Mouse (Mus musculus): ENCODE data around the gene Mtg2.

The Mtg2 gene

DNA sequence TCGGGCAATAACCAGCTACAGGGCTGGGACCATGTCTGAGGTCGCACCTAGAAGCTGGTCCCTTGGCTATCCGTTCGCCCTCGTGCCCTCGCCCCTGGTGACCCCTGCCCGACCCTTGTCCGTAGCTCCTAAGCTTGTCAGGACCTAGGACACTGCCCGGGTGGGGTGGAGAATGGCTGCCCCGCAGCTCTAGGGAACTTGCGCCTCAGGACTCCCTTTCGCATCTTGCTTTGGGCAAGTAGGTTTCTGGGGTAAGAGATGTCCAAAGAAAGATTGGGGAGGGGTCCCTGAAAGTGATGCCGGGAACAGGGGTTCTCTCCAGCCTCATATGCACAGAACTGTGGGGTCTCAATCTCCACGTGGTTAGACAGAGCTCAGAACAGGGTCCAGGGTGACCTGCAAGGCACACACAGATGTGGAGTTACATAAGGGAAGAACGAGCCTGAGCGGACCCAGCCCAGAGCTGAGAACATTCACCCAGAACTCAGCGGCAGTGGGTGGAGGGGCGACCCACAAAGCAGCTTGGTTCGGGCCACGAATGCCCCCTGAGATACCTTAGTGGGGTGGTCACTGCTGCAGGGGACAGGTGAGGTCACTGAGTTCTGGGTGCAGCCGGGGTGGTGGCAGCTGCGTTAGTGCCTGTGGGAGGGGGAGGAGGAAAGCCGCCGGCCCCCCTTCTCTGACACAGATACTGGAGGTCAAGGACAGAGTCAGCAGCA lies 34.4 kb downstream of the Mtg2 start:
- in situ Hi-C loops (cut with MboI) = no loop called here

DNA sequence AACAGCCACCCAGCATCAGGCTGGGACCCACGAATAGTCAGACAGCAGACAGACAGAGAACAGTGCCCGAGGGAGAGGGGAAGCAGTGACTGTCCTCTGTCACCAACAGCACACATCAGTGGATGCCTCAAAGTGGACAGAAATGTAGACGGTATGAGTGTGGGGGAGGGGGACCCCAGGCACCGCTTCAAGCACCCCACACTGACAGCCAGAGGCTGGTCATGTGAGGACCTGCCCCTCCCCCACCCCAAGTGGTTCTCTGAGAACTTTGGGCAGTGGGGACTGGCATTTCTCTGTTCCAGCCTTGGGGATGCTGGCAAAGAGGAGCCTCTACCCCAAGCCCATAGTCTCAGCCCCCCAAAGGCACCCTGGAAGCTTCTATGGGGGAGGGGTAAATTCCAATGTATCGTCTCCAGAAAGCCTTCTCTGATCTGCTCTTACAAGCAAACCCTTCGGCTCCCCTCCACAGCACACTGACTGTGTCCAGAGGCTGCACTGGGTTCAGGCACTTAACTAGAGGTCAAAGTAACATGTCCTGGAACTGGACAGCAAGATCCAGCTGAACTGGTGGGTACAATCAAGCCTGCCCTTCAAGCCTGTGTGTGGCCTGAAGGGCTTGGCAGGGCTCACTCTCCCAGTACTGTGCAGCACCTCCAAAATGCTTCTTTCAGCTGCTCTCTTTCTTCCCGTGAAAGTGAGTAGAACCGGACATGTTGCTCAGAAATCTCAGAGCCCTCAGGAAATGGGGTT lies 35.2 kb downstream of the Mtg2 start:
- in situ Hi-C loops (cut with MboI) = no loop called here

GRCm38 (mm10) chr2:180107081-180107480 lies 36.7 kb downstream of the Mtg2 start:
- in situ Hi-C loops (cut with MboI) = no loop called here

DNA sequence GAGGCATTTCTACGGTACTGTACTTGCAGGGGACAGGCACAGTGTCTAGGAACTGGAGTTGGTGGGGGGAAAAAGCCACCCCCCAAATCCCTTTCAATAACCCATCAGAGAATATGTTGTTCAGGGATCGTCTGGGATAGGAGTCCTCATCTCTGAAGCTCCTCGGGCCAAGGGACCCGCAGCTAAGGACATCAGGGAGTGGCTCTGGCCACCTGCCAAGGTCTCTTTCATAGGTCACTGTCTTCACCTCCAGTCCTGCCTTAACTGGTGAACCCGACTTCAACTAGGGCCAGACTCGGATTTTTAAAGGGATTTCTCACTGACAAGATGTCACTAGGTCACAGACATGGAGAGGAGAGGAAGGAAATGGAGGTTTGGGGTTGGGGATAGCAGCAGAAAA lies 37.9 kb downstream of the Mtg2 start:
- in situ Hi-C loops (cut with MboI) = no loop called here

DNA sequence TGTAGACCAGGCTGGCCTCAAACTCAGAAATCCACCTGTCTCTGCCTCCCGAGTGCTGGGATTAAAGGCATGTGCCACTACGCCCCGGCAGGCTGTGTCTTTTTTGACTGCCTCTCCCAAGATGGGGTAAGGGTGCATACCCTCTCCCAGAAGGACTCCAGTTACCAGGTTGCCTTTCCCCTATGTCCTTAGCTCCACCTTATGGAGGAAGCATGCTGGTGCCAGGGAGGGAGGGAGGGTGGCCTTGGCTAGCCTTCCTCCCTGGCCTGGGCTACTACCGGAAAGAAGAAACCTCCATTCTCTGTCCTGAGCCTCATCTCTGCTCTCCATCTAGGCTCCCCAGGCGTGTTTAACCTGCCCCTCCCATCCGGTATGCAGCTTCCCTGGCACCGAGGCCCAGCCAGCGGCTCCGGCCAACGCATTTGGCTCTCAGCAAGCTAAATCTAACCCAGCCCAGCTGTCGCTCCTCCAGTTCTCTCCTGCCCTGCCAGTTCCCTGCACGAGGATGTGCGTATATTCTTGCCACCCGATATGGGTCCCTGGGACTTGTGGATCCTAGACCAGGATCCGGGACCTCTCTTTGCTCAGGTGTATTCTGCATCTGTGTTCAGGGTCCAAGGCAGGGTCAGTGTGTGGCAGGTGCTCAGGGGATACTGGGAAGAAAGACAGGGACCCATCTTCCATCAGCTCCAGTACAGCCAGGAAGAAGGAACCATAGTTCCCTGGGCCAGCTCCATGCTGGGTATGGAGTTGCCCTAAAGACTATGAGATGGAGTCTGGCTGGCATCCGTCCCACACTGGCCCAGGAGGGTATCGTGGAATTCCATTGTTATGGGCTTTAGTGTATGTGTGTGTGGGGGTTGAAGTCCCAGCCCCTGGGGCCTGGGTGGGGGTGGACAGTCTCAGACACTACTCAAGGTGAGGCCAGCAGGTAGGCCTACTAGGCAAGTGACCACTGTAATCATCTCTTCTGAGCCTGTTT lies 43.8 kb downstream of the Mtg2 start:
- in situ Hi-C loops (cut with MboI) = no loop called here

GRCm38 (mm10) chr2:180115279-180115678 lies 44.9 kb downstream of the Mtg2 start:
- in situ Hi-C loops (cut with MboI) = no loop called here

GRCm38 (mm10) chr2:180116081-180116493 lies 45.7 kb downstream of the Mtg2 start:
- in situ Hi-C loops (cut with MboI) = no loop called here

DNA sequence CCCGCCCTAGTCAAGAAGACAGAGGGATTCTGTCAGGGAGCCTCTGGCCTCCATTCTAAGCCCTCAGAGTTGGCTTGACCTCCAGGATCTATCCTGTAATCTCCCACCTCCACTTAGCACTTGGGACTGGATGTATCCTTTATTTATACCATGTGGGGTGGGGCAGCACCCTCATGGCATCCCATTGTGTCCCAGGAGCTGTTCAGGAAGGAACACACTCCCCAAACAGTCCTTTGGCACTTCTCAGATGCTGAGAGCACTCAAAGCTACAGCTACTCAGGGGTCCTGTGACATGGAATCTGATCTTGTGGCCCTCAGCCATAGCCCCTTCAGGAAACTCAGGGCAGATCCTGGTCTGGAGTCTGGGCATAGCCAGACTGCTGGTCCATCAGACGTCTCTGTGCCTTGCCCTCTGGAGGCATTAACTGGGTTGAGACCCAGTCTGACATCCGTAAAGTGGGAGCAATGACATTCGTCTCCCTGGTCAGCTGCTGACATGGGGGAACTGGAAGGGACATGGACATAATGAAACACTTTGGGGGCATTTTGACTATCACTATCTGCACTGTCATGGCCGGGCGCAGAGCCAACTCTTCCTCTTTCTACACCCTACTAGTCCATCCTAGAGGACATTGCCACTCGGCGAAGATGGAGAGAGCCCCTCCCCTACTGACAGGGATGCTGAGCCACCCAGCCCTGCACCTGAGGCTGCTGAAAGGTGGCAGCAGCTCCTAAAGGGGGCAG lies 46.5 kb downstream of the Mtg2 start:
- in situ Hi-C loops (cut with MboI) = no loop called here

DNA sequence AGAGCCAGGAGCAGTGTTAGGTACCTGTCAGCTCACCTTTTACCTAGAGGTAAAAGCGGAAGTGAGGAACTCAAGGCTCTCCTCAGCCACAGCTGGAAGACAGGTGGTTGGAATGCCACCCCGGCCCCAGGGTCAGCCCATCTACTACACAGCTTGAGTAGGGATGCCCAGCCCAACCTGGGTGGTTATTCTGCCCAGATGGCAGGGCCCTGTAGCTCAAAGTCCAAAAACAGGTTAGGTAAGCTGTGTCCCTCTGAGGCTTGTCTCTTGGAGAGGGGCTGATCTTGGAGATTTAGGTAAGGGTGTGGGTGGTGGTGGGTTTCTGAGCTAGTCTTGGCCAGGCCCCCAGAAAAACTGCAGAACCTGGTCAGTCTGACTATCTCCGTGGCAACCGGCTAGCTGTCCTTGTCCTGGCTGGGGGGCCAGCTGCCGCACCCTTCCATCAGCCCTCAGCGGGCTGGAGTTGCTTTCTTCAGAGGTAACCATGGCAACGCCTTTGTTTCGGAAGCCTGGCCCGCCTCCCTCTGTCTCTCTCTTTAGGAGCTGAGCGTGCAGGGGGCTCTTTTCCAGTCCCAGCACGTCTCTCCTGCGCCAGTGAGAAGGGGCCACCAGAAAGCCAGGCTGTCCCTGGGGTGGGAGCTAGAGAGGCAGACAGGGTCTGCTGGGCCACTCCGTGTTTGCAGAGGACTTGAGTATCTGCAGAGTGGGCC lies 47.3 kb downstream of the Mtg2 start:
- in situ Hi-C loops (cut with MboI) = no loop called here

DNA sequence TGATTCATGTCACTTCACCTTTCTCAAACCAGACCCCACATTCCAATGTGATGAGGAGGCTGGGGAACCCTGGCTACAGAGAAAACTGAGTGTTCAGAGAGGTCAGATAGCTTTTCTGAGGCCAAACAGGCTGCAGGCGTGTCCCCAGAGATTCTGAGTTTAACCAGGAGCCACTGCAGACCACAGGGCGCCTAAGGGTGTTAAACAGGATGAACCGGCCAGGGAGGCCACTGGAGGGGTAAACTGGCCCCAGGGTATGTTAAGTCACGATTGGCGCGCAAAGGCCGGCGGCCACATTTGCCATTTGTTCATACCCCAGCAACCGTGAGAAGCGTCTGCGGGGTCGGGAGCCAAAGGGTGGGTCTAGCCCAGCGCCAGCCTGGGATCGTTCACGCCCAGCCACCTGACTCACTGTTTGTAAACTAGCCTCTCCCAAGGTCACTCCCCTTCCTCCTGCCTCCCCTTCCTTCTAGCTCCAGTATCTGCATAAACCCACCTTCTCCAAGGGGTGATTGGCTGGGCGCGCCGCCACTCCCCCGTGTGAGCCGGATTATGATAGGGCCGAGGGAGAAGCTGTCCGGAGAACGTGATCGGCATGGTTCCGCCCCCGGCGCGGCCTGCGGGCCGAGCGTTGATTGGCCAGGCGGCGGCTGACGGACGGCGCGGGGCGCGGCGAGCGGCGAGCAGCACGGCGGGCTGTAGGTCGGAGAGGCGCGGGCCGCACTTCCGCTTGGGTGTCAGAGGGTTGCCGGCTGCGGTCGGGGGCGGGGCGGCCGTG lies 48.5 kb downstream of the Mtg2 start, which contains the start of gene Osbpl2:
Gene Osbpl2 (plus strand): TSS at position 646 of the 778 bp plus-strand sequence.
- in situ Hi-C loops (cut with MboI) = no loop called here

GRCm38 (mm10) chr2:180119439-180120291 lies 49.3 kb downstream of the Mtg2 start:
- in situ Hi-C loops (cut with MboI) = no loop called here

- in situ Hi-C loops (cut with MboI) = no loop called here
Measured at GRCm38 (mm10) chr2:180120292-180120761, 49.9 kb downstream of the Mtg2 start.

GRCm38 (mm10) chr2:180124192-180124591 lies 53.8 kb downstream of the Mtg2 start:
- in situ Hi-C loops (cut with MboI) = no loop called here

GRCm38 (mm10) chr2:180126195-180126594 lies 55.8 kb downstream of the Mtg2 start:
- in situ Hi-C loops (cut with MboI) = no loop called here

- in situ Hi-C loops (cut with MboI) = no loop called here
Measured at GRCm38 (mm10) chr2:180127675-180128074, 57.3 kb downstream of the Mtg2 start.

GRCm38 (mm10) chr2:180133231-180133630 lies 62.8 kb downstream of the Mtg2 start:
- in situ Hi-C loops (cut with MboI) = no loop called here

DNA sequence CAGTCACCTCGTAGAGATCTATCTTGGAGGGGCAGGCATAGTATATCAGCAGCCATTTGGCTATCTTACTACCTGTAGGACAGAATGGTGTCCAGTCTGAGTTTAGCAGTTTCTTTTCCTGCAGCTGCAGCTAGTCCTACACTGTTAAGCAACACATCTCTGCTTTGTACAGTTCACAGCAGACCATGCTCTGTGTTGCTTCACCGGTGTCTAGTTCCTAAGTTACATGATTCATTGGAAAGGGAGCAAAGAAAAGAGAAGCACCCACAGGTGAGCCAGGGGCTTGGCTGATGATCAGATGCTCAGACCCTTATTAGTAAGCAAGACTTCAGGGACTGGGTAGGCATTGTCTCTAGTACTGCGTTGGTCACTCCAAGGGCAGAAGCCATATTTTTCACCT lies 63.5 kb downstream of the Mtg2 start:
- in situ Hi-C loops (cut with MboI) = no loop called here

GRCm38 (mm10) chr2:180135414-180135813 lies 65.0 kb downstream of the Mtg2 start:
- in situ Hi-C loops (cut with MboI) = no loop called here
